Mouse (Mus musculus) forebrain, embryonic 10.5 days (tissue): ENCODE data around the gene Slc35a2. TPM values are rescaled to one million over a fixed set of nuclear protein-coding genes. Genes with fewer than 3 reads are reported as not detected.
"Not testable (repeated sequence)": the region's sequence is repeated elsewhere in the genome, so short reads cannot be mapped to it uniquely, and the experiment has no call there.

ENCODE experiments used
- DNase-seq: peaks from one replicate; pipeline ENCODE4 v3.0.0-alpha.2; 2017; ENCODE audit warnings: low spot score; ENCODE audit errors: extremely low spot score
- H3K27ac ChIP-seq: fragments of 300-500 bp; sonication (generic); 2 replicates; pipeline ENCODE4 v1.5.1; 2016; ENCODE audit warnings: mild to moderate bottlenecking
- H3K27me3 ChIP-seq: fragments of 300-500 bp; sonication (generic); 2 replicates; pipeline ENCODE4 v1.6.1; 2016; ENCODE audit warnings: mild to moderate bottlenecking; ENCODE audit not compliant: poor library complexity, severe bottlenecking
- H3K36me3 ChIP-seq: fragments of 300-500 bp; sonication (generic); replicated peaks from 2 replicates; pipeline ENCODE4 v1.6.1; 2016; ENCODE audit warnings: mild to moderate bottlenecking, moderate library complexity
- H3K4me1 ChIP-seq: fragments of 300-500 bp; sonication (generic); 2 replicates; pipeline ENCODE4 v1.6.1; 2016
- H3K4me3 ChIP-seq: fragments of 300-500 bp; sonication (generic); 2 replicates; pipeline ENCODE4 v1.5.1; 2016; ENCODE audit warnings: mild to moderate bottlenecking, moderate library complexity
- H3K9me3 ChIP-seq: fragments of 300-500 bp; sonication (generic); 2 replicates; pipeline ENCODE4 v1.6.1; 2016; ENCODE audit warnings: mild to moderate bottlenecking, moderate library complexity
- WGBS: fragments of 180-500 bp; shearing (Covaris S2); methylation state at CpG from one replicate; pipeline ENCODE4 v1.1.7; 2016; 5-methylcytosine and 5-hydroxymethylcytosine counted together
- polyA plus RNA-seq: library from polyadenylated mRNA; unstranded; fragments of >200 nt; fragmentation: Nextera tagmentation; extraction: Ambion mirVana; gene quantifications from 2 replicates; pipeline ENCODE4 v1.2.1, GENCODE M21; 2016

Slc35a2 gene
- polyA plus RNA-seq, 1 experiment from 2014 or later, result 25.0 TPM

DNA sequence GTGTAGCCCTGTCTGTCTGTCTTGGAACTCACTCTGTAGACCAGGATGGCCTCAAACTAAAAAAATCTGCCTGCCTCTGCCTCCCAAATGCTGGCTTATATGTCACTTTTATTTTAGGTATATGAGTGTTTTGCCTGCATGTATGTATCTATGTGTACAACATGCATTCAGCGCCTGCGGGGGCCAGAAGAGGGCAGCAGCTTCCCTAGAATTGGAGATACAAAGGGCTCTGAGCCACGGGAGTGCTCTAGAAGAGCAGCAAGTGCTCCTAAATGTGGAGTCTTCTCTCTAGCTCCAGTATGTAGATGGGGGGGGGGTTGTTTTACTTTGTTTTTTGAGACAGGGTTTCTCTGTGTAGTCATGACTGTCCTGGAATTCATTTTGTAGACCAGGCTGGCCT, 31.8 kb downstream of the Slc35a2 start:
- H3K36me3 ChIP-seq, H3K9me3 ChIP-seq, H3K27ac ChIP-seq, DNase-seq, H3K4me3 ChIP-seq: not testable (repeated sequence)
- WGBS, result 29% methylated on average over 3 of the region's 3 CpGs
- peaks cover 11% of the 10 kb centered on the region for H3K27me3 ChIP-seq
- H3K4me1 ChIP-seq, result peaks cover 15% of the 10 kb centered on the region

GRCm38 (mm10) chrX:7917960-7918359, 34.1 kb downstream of the Slc35a2 start:
- not testable (repeated sequence) for H3K9me3 ChIP-seq, DNase-seq, H3K4me3 ChIP-seq, H3K36me3 ChIP-seq, H3K27ac ChIP-seq
- H3K27me3 ChIP-seq, result peaks cover 34% of the 10 kb centered on the region
- 75% methylated on average over 6 of the region's 6 CpGs for WGBS
- H3K4me1 ChIP-seq, result peaks cover 29% of the 10 kb centered on the region

- peaks cover 30% of the 10 kb centered on the region for H3K4me1 ChIP-seq
- WGBS, result 10% methylated on average over 40 of the region's 40 CpGs
- DNase-seq, result peak; percentile 51
- no peaks in the 10 kb centered on the region for H3K36me3 ChIP-seq
- H3K4me3 ChIP-seq, result peak within 1 kb of the TSS; percentile 51
- H3K27ac ChIP-seq, result peak within 1 kb of the TSS; percentile 73
- H3K27me3 ChIP-seq, result peaks cover 53% of the 10 kb centered on the region
- no peaks in the 10 kb centered on the region for H3K9me3 ChIP-seq
Observed at GRCm38 (mm10) chrX:7919601-7920383, 36.0 kb downstream of the Slc35a2 start, which contains the start of gene Pcsk1n. Gene Pcsk1n (plus strand): TSS chrX:7919822.

- 19% methylated on average over 48 of the region's 48 CpGs for WGBS
- peak overlapping the region; percentile 40; the same call in 1 of the 2 replicates for H3K27ac ChIP-seq
Observed at GRCm38 (mm10) chrX:7922032-7922431, 38.2 kb downstream of the Slc35a2 start.

GRCm38 (mm10) chrX:7926266-7926665, 42.4 kb downstream of the Slc35a2 start:
- H3K4me1 ChIP-seq, result peaks cover 28% of the 10 kb centered on the region
- WGBS, result 78% methylated on average over 6 of the region's 6 CpGs
- H3K4me3 ChIP-seq, result no peak overlapping the region
- no peak overlapping the region for H3K27ac ChIP-seq
- peaks cover 24% of the 10 kb centered on the region for H3K36me3 ChIP-seq
- peaks cover 80% of the 10 kb centered on the region for H3K27me3 ChIP-seq
- H3K9me3 ChIP-seq, result peaks cover 6% of the 10 kb centered on the region; the same call in 1 of the 2 replicates
- DNase-seq, result no peak

More at GRCm38 (mm10) chrX:7922032-7922431, 38.2 kb downstream of the Slc35a2 start:
- no peaks in the 10 kb centered on the region for H3K9me3 ChIP-seq
- H3K36me3 ChIP-seq, result no peaks in the 10 kb centered on the region
- peak overlapping the region; percentile 46 for H3K4me3 ChIP-seq
- peak; percentile 27 for DNase-seq
- H3K27me3 ChIP-seq, result peaks cover 75% of the 10 kb centered on the region
- H3K4me1 ChIP-seq, result peaks cover 30% of the 10 kb centered on the region

GRCm38 (mm10) chrX:7927116-7927515, 43.3 kb downstream of the Slc35a2 start:
- H3K36me3 ChIP-seq, result peaks cover 33% of the 10 kb centered on the region
- 13% methylated on average over 10 of the region's 10 CpGs for WGBS
- H3K4me3 ChIP-seq, result peak overlapping the region; percentile 19; the same call in 1 of the 2 replicates
- DNase-seq, result peak; percentile 22
- H3K27me3 ChIP-seq, result peaks cover 72% of the 10 kb centered on the region
- peaks cover 24% of the 10 kb centered on the region for H3K4me1 ChIP-seq
- H3K27ac ChIP-seq, result no peak overlapping the region
- peaks cover 6% of the 10 kb centered on the region; the same call in 1 of the 2 replicates for H3K9me3 ChIP-seq

GRCm38 (mm10) chrX:7928270-7928790, 44.5 kb downstream of the Slc35a2 start, which contains the start of gene Eras:
Gene Eras (minus strand): TSS chrX:7928607.
- DNase-seq, result no peak
- Histone ChIP-seq H3K27ac (no peak within 1 kb of the TSS), H3K4me3 (peak within 1 kb of the TSS; percentile 19), H3K9me3 (peaks cover 6% of the 10 kb centered on the region; the same call in 1 of the 2 replicates), H3K36me3 (peaks cover 45% of the 10 kb centered on the region), H3K4me1 (0 out of 2 replicates have a peak, but pooled peaks cover 15% of the 10 kb centered on the region), H3K27me3 (peaks cover 60% of the 10 kb centered on the region)
- 14% methylated on average over 19 of the region's 19 CpGs for WGBS

GRCm38 (mm10) chrX:7936874-7937273, 53.0 kb downstream of the Slc35a2 start:
- DNase-seq, result no peak
- Histone ChIP-seq H3K9me3 (no peaks in the 10 kb centered on the region; the same call in 1 of the 2 replicates), H3K36me3 (peaks cover 92% of the 10 kb centered on the region), H3K4me3 (no peak overlapping the region), H3K27me3 (no peaks in the 10 kb centered on the region), H3K27ac (no peak overlapping the region), H3K4me1 (no peaks in the 10 kb centered on the region)
- WGBS, result 65% methylated on average over 11 of the region's 11 CpGs

DNA sequence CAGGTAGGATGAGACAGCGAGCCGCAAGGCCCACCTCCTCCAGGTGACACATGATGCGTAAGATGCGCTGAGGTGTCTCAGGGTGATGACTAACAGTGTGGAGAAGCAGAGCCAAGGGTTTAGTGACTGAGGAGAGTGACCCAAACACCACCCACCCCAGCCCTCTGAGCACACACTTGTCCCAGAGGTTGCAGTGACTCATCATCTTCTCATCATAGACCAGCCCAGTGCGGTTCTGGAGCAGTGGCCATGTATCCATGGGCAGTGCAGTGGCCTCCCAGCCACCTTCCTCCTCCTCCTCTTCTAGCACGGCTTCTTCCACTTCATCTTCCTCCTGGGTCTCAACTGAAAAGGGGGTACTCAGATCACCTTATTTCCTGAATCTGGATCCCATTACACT, 53.8 kb downstream of the Slc35a2 start:
- Histone ChIP-seq H3K36me3 (peaks cover 88% of the 10 kb centered on the region), H3K27ac (no peak overlapping the region), H3K4me3 (no peak overlapping the region), H3K4me1 (no peaks in the 10 kb centered on the region), H3K27me3 (no peaks in the 10 kb centered on the region), H3K9me3 (no peaks in the 10 kb centered on the region; the same call in 1 of the 2 replicates)
- DNase-seq, result no peak
- 94% methylated on average over 6 of the region's 6 CpGs for WGBS

Other genes with a start within 250 kb of the Slc35a2 start
- 9.2 and 11.6 TPM in 2 replicates for gene Syp, start 245.6 kb upstream of the Slc35a2 start, polyA plus RNA-seq
- 3.2 and 3.6 TPM in 2 replicates for gene Prickle3, start 226.8 kb upstream of the Slc35a2 start, polyA plus RNA-seq
- 49.7 and 50.4 TPM in 2 replicates for gene Plp2, start 212.6 kb upstream of the Slc35a2 start, polyA plus RNA-seq
- gene Magix, start 202.8 kb upstream of the Slc35a2 start, polyA plus RNA-seq, result 0.10 TPM in 1 of 2 replicates, not detected in the other
- gene Gpkow, start 186.9 kb upstream of the Slc35a2 start, polyA plus RNA-seq, result 44.4 and 46.1 TPM in 2 replicates
- 16.3 and 20.0 TPM in 2 replicates for gene Wdr45, start 169.7 kb upstream of the Slc35a2 start, polyA plus RNA-seq
- 0.47 TPM in 1 of 2 replicates, not detected in the other for gene Gm45208, start 161.8 kb upstream of the Slc35a2 start, polyA plus RNA-seq
- gene Praf2, start 155.6 kb upstream of the Slc35a2 start, polyA plus RNA-seq, result 76.5 and 78.4 TPM in 2 replicates
- 14.5 and 19.3 TPM in 2 replicates for gene Ccdc120, start 133.1 kb upstream of the Slc35a2 start, polyA plus RNA-seq
- gene Tfe3, start 121.5 kb upstream of the Slc35a2 start, polyA plus RNA-seq, result 25.3 and 29.3 TPM in 2 replicates
- gene Gripap1, start 94.3 kb upstream of the Slc35a2 start, polyA plus RNA-seq, result 45.6 TPM in 2 replicates
- gene Kcnd1, start 61.7 kb upstream of the Slc35a2 start, polyA plus RNA-seq, result 0.87 and 1.0 TPM in 2 replicates
- 40.3 and 40.8 TPM in 2 replicates for gene Otud5, start 42.7 kb upstream of the Slc35a2 start, polyA plus RNA-seq
- gene Pim2, start 5.8 kb upstream of the Slc35a2 start, polyA plus RNA-seq, result 10.4 and 14.0 TPM in 2 replicates
- gene Pqbp1, start 15.2 kb downstream of the Slc35a2 start, polyA plus RNA-seq, result 128 and 129 TPM in 2 replicates
- gene Timm17b, start 15.3 kb downstream of the Slc35a2 start, polyA plus RNA-seq, result 182 and 186 TPM in 2 replicates
- gene Gm10491, start 23.8 kb downstream of the Slc35a2 start, polyA plus RNA-seq, result not detected in 2 replicates
- not detected in 2 replicates for gene Gm10490, start 25.5 kb downstream of the Slc35a2 start, polyA plus RNA-seq
- 8.7 and 8.9 TPM in 2 replicates for gene Pcsk1n, start 35.8 kb downstream of the Slc35a2 start, polyA plus RNA-seq
- gene Eras, start 44.6 kb downstream of the Slc35a2 start, polyA plus RNA-seq, result 0.22 and 0.43 TPM in 2 replicates
- 75.6 and 76.7 TPM in 2 replicates for gene Hdac6, start 63.9 kb downstream of the Slc35a2 start, polyA plus RNA-seq
- 6.6 and 8.0 TPM in 2 replicates for gene Gata1, start 94.0 kb downstream of the Slc35a2 start, polyA plus RNA-seq
- not detected in 2 replicates for gene Glod5, start 134.5 kb downstream of the Slc35a2 start, polyA plus RNA-seq
- gene Suv39h1, start 190.7 kb downstream of the Slc35a2 start, polyA plus RNA-seq, result 106 and 109 TPM in 2 replicates
- 0.14 and 0.17 TPM in 2 replicates for gene Was, start 206.5 kb downstream of the Slc35a2 start, polyA plus RNA-seq
- gene Wdr13, start 248.9 kb downstream of the Slc35a2 start, polyA plus RNA-seq, result 23.7 and 24.4 TPM in 2 replicates